Mouse (Mus musculus) intestine, postnatal 0 days (tissue): ENCODE results near the gene Arl1. TPM values are rescaled to one million over a fixed set of nuclear protein-coding genes. Genes with fewer than 3 reads are reported as not detected.

Experiments used
- ATAC-seq: fragments of 200-750 bp; cut with Nextera tagmentation; 2 replicates; pipeline ENCODE4 v1.8.0; 2017; ENCODE audit warnings: mild to moderate bottlenecking, moderate TSS enrichment, moderate library complexity
- H3K27ac ChIP-seq: fragments of 300-500 bp; sonication (generic); 2 replicates; pipeline ENCODE4 v1.5.1; 2014; ENCODE audit warnings: mild to moderate bottlenecking, low read depth, low read length, moderate library complexity
- H3K27me3 ChIP-seq: fragments of 300-500 bp; sonication (generic); replicated peaks from 2 replicates; pipeline ENCODE4 v1.6.1; 2014; ENCODE audit warnings: low read length, mixed read lengths; ENCODE audit not compliant: control insufficient read depth, insufficient read depth
- H3K36me3 ChIP-seq: fragments of 300-500 bp; sonication (generic); 2 replicates; pipeline ENCODE4 v1.6.1; 2014; ENCODE audit warnings: mild to moderate bottlenecking, moderate library complexity; ENCODE audit not compliant: control insufficient read depth, insufficient read depth
- H3K4me1 ChIP-seq: fragments of 300-500 bp; sonication (generic); replicated peaks from 2 replicates; pipeline ENCODE4 v1.6.1; 2014; ENCODE audit warnings: antibody characterized with exemption, low read length, mixed read lengths; ENCODE audit not compliant: control insufficient read depth, insufficient read depth
- H3K4me2 ChIP-seq: fragments of 300-500 bp; sonication (generic); replicated peaks from 2 replicates; pipeline ENCODE4 v1.6.1; 2014; ENCODE audit warnings: low read depth, mild to moderate bottlenecking, moderate library complexity
- H3K4me3 ChIP-seq: fragments of 300-500 bp; sonication (generic); 2 replicates; pipeline ENCODE4 v1.5.1; 2014; ENCODE audit warnings: low read depth, low read length
- H3K9ac ChIP-seq: fragments of 300-500 bp; sonication (generic); 2 replicates; pipeline ENCODE4 v1.6.1; 2014; ENCODE audit warnings: mild to moderate bottlenecking, low read depth, low read length
- H3K9me3 ChIP-seq: fragments of 300-500 bp; sonication (generic); 2 replicates; pipeline ENCODE4 v1.6.1; 2016; ENCODE audit warnings: mixed run types; ENCODE audit not compliant: control insufficient read depth
- CTCF ChIP-seq: sonication (generic); IDR thresholded peaks from 2 replicates; pipeline ENCODE4 v1.5.1; 2016; ENCODE audit warnings: low read depth, mild to moderate bottlenecking, control low read depth, antibody characterized with exemption, moderate library complexity
- WGBS: fragments of 180-500 bp; shearing (Covaris S2); extraction: QIAGEN DNeasy Blood & Tissue Kit; methylation state at CpG from one replicate; pipeline ENCODE4 v1.1.7; 2014; 5-methylcytosine and 5-hydroxymethylcytosine counted together
- polyA plus RNA-seq: library from polyadenylated mRNA; unstranded; fragments of >200 nt; fragmentation: Nextera tagmentation; extraction: Ambion mirVana; gene quantifications from 2 replicates; pipeline ENCODE4 v1.2.1, GENCODE M21; 2015

Arl1 gene
- polyA plus RNA-seq = 153 and 163 TPM in 2 replicates

- peak within 1 kb of the TSS; percentile 95 for H3K9ac ChIP-seq
- peak within 1 kb of the TSS; percentile 95 for H3K27ac ChIP-seq
- peak within 1 kb of the TSS; percentile 80 for H3K4me2 ChIP-seq
- no peaks in the 10 kb centered on the region; the same call in 1 of the 2 replicates for H3K4me1 ChIP-seq
- H3K4me3 ChIP-seq = peak within 1 kb of the TSS; percentile 100
- H3K36me3 ChIP-seq = no peaks in the 10 kb centered on the region
- under 1% methylated on average over 65 of the region's 65 CpGs for WGBS
- peak; percentile 91 for ATAC-seq
- no peaks in the 10 kb centered on the region for H3K9me3 ChIP-seq
- no peaks in the 10 kb centered on the region for H3K27me3 ChIP-seq
- peak; percentile 47 for TF ChIP-seq CTCF
Measured at GRCm38 (mm10) chr10:88730571-88731495, at the start of gene Arl1. Gene Arl1, plus strand, starts transcription at chr10:88730858.

- WGBS = 48% methylated on average over 4 of the region's 4 CpGs
- no peak overlapping the region for H3K9ac ChIP-seq
- H3K4me2 ChIP-seq = no peak overlapping the region
- H3K4me1 ChIP-seq = no peaks in the 10 kb centered on the region
- TF ChIP-seq CTCF = no peak
- H3K27ac ChIP-seq = no peak overlapping the region
- ATAC-seq = peak; percentile 64
- no peaks in the 10 kb centered on the region for H3K27me3 ChIP-seq
- no peak overlapping the region for H3K4me3 ChIP-seq
- H3K36me3 ChIP-seq = no peaks in the 10 kb centered on the region
- H3K9me3 ChIP-seq = no peaks in the 10 kb centered on the region
Measured at GRCm38 (mm10) chr10:88682904-88683563, 47.6 kb upstream of the Arl1 start.

- no peak for ATAC-seq
- Histone ChIP-seq H3K36me3 (no peaks in the 10 kb centered on the region), H3K4me3 (no peak within 1 kb of the TSS), H3K4me1 (no peaks in the 10 kb centered on the region), H3K27me3 (no peaks in the 10 kb centered on the region), H3K9me3 (no peaks in the 10 kb centered on the region), H3K27ac (no peak within 1 kb of the TSS), H3K9ac (no peak within 1 kb of the TSS), H3K4me2 (no peak within 1 kb of the TSS)
- no peak for TF ChIP-seq CTCF
- WGBS = 55% methylated on average over 5 of the region's 5 CpGs
Measured at GRCm38 (mm10) chr10:88684925-88685324, 45.7 kb upstream of the Arl1 start, which contains the start of gene Spic. Gene Spic, minus strand, starts transcription at chr10:88685015.

GRCm38 (mm10) chr10:88700938-88701337, 29.7 kb upstream of the Arl1 start:
- H3K36me3 ChIP-seq = no peaks in the 10 kb centered on the region
- 77% methylated on average over 6 of the region's 6 CpGs for WGBS
- H3K27me3 ChIP-seq = no peaks in the 10 kb centered on the region
- H3K4me1 ChIP-seq = no peaks in the 10 kb centered on the region
- no peak for TF ChIP-seq CTCF
- no peak overlapping the region for H3K4me2 ChIP-seq
- H3K4me3 ChIP-seq = no peak overlapping the region
- no peaks in the 10 kb centered on the region for H3K9me3 ChIP-seq
- ATAC-seq = no peak
- H3K9ac ChIP-seq = no peak overlapping the region
- H3K27ac ChIP-seq = no peak overlapping the region

GRCm38 (mm10) chr10:88708671-88709523, 21.8 kb upstream of the Arl1 start:
- no peak overlapping the region for H3K4me2 ChIP-seq
- no peaks in the 10 kb centered on the region for H3K4me1 ChIP-seq
- H3K4me3 ChIP-seq = no peak overlapping the region
- H3K9me3 ChIP-seq = no peaks in the 10 kb centered on the region
- no peak for ATAC-seq
- no peak for TF ChIP-seq CTCF
- H3K9ac ChIP-seq = no peak overlapping the region
- H3K27ac ChIP-seq = no peak overlapping the region
- H3K36me3 ChIP-seq = no peaks in the 10 kb centered on the region
- H3K27me3 ChIP-seq = no peaks in the 10 kb centered on the region
- 51% methylated on average over 10 of the region's 10 CpGs for WGBS
